Mouse (Mus musculus): ENCODE data around the gene Tbc1d14. TPM values are rescaled to one million over a fixed set of nuclear protein-coding genes. Genes with fewer than 3 reads are reported as not detected.
A peak's percentile ranks its signal among the peaks of the same experiment; 100 is the strongest.

The Tbc1d14 gene
- polyA plus RNA-seq, 1 experiment from 2014 or later: 49.9 TPM

GRCm38 (mm10) chr5:36463391-36463790 is 129.7 kb downstream of the Tbc1d14 start:
- Histone ChIP-seq H3K36me3 (ENCODE audit: control insufficient read depth, insufficient read depth, low read length) (no peaks in the 10 kb centered on the region), H3K9me3 (ENCODE audit: control insufficient read depth, low read length) (no peaks in the 10 kb centered on the region), H3K4me3 (ENCODE audit: low read length) (no peak overlapping the region), H3K27ac (ENCODE audit: low read depth, low read length) (no peak overlapping the region), H3K4me2 (replicated peaks; ENCODE audit: low read depth, low read length) (peak overlapping the region; percentile 12; the same call in 1 of the 2 replicates), H3K4me1 (ENCODE audit: control insufficient read depth, insufficient read depth, low read length) (peaks cover 21% of the 10 kb centered on the region), H3K27me3 (ENCODE audit: control insufficient read depth, insufficient read depth, low read length) (no peaks in the 10 kb centered on the region), H3K9ac (ENCODE audit: low read depth, low read length) (no peak overlapping the region)
- WGBS: 27% methylated on average over 5 of the region's 5 CpGs
- ATAC-seq (ENCODE audit: low FRiP score, low TSS enrichment): no peak

- WGBS: 14% methylated on average over 7 of the region's 7 CpGs
- ATAC-seq (ENCODE audit: low FRiP score, low TSS enrichment): no peak
- H3K9me3 ChIP-seq (ENCODE audit: control insufficient read depth, low read length): no peaks in the 10 kb centered on the region
Observed at GRCm38 (mm10) chr5:36462810-36463209, 130.3 kb downstream of the Tbc1d14 start.

GRCm38 (mm10) chr5:36461231-36461630 is 131.8 kb downstream of the Tbc1d14 start:
- ATAC-seq (ENCODE audit: low FRiP score, low TSS enrichment): no peak
- H3K9ac ChIP-seq (ENCODE audit: low read depth, low read length): no peak overlapping the region
- H3K4me1 ChIP-seq (ENCODE audit: control insufficient read depth, insufficient read depth, low read length): peaks cover 20% of the 10 kb centered on the region
- no peaks in the 10 kb centered on the region for H3K27me3 ChIP-seq (ENCODE audit: control insufficient read depth, insufficient read depth, low read length)
- H3K9me3 ChIP-seq (ENCODE audit: control insufficient read depth, low read length): no peaks in the 10 kb centered on the region
- WGBS: 27% methylated on average over 2 of the region's 2 CpGs
- H3K4me2 ChIP-seq (replicated peaks; ENCODE audit: low read depth, low read length): no peak overlapping the region
- peak overlapping the region; percentile 48; the same call in 1 of the 2 replicates for H3K27ac ChIP-seq (ENCODE audit: low read depth, low read length)
- no peaks in the 10 kb centered on the region for H3K36me3 ChIP-seq (ENCODE audit: control insufficient read depth, insufficient read depth, low read length)
- no peak overlapping the region for H3K4me3 ChIP-seq (ENCODE audit: low read length)

More at GRCm38 (mm10) chr5:36462810-36463209, 130.3 kb downstream of the Tbc1d14 start:
- no peaks in the 10 kb centered on the region for H3K27me3 ChIP-seq (ENCODE audit: control insufficient read depth, insufficient read depth, low read length)
- no peak overlapping the region for H3K4me3 ChIP-seq (ENCODE audit: low read length)
- H3K4me1 ChIP-seq (ENCODE audit: control insufficient read depth, insufficient read depth, low read length): peaks cover 21% of the 10 kb centered on the region
- H3K4me2 ChIP-seq (replicated peaks; ENCODE audit: low read depth, low read length): no peak overlapping the region
- H3K36me3 ChIP-seq (ENCODE audit: control insufficient read depth, insufficient read depth, low read length): no peaks in the 10 kb centered on the region
- H3K27ac ChIP-seq (ENCODE audit: low read depth, low read length): no peak overlapping the region
- H3K9ac ChIP-seq (ENCODE audit: low read depth, low read length): no peak overlapping the region

- Histone ChIP-seq H3K9me3 (ENCODE audit: control insufficient read depth, low read length) (no peaks in the 10 kb centered on the region), H3K27ac (ENCODE audit: low read depth, low read length) (no peak overlapping the region; the same call in 1 of the 2 replicates), H3K27me3 (ENCODE audit: control insufficient read depth, insufficient read depth, low read length) (no peaks in the 10 kb centered on the region), H3K4me2 (replicated peaks; ENCODE audit: low read depth, low read length) (no peak overlapping the region), H3K4me3 (ENCODE audit: low read length) (no peak overlapping the region), H3K4me1 (ENCODE audit: control insufficient read depth, insufficient read depth, low read length) (peaks cover 15% of the 10 kb centered on the region), H3K36me3 (ENCODE audit: control insufficient read depth, insufficient read depth, low read length) (no peaks in the 10 kb centered on the region), H3K9ac (ENCODE audit: low read depth, low read length) (no peak overlapping the region)
- 80% methylated on average over 2 of the region's 2 CpGs for WGBS
- no peak for ATAC-seq (ENCODE audit: low FRiP score, low TSS enrichment)
Observed at GRCm38 (mm10) chr5:36460712-36461111, 132.4 kb downstream of the Tbc1d14 start.

GRCm38 (mm10) chr5:36458926-36459325 is 134.2 kb downstream of the Tbc1d14 start:
- H3K27ac ChIP-seq (ENCODE audit: low read depth, low read length): no peak overlapping the region
- no peaks in the 10 kb centered on the region for H3K36me3 ChIP-seq (ENCODE audit: control insufficient read depth, insufficient read depth, low read length)
- 23% methylated on average over 4 of the region's 4 CpGs for WGBS
- no peaks in the 10 kb centered on the region for H3K9me3 ChIP-seq (ENCODE audit: control insufficient read depth, low read length)
- no peak overlapping the region for H3K4me2 ChIP-seq (replicated peaks; ENCODE audit: low read depth, low read length)
- no peak overlapping the region for H3K9ac ChIP-seq (ENCODE audit: low read depth, low read length)
- H3K4me1 ChIP-seq (ENCODE audit: control insufficient read depth, insufficient read depth, low read length): peaks cover 12% of the 10 kb centered on the region
- no peak overlapping the region for H3K4me3 ChIP-seq (ENCODE audit: low read length)
- ATAC-seq (ENCODE audit: low FRiP score, low TSS enrichment): no peak
- H3K27me3 ChIP-seq (ENCODE audit: control insufficient read depth, insufficient read depth, low read length): no peaks in the 10 kb centered on the region

GRCm38 (mm10) chr5:36457706-36458105 is 135.4 kb downstream of the Tbc1d14 start:
- no peak overlapping the region for H3K4me3 ChIP-seq (ENCODE audit: low read length)
- 0 out of 2 replicates have a peak, but pooled peaks cover 2% of the 10 kb centered on the region for H3K4me1 ChIP-seq (ENCODE audit: control insufficient read depth, insufficient read depth, low read length)
- H3K9ac ChIP-seq (ENCODE audit: low read depth, low read length): no peak overlapping the region
- H3K27me3 ChIP-seq (ENCODE audit: control insufficient read depth, insufficient read depth, low read length): no peaks in the 10 kb centered on the region
- ATAC-seq (ENCODE audit: low FRiP score, low TSS enrichment): no peak
- no peaks in the 10 kb centered on the region for H3K36me3 ChIP-seq (ENCODE audit: control insufficient read depth, insufficient read depth, low read length)
- H3K9me3 ChIP-seq (ENCODE audit: control insufficient read depth, low read length): no peaks in the 10 kb centered on the region
- H3K4me2 ChIP-seq (replicated peaks; ENCODE audit: low read depth, low read length): no peak overlapping the region
- WGBS: 65% methylated on average over 4 of the region's 4 CpGs
- no peak overlapping the region for H3K27ac ChIP-seq (ENCODE audit: low read depth, low read length)

- Histone ChIP-seq H3K4me3 (ENCODE audit: low read length) (no peak overlapping the region), H3K9ac (ENCODE audit: low read depth, low read length) (no peak overlapping the region), H3K27ac (ENCODE audit: low read depth, low read length) (no peak overlapping the region), H3K4me1 (ENCODE audit: control insufficient read depth, insufficient read depth, low read length) (no peaks in the 10 kb centered on the region), H3K27me3 (ENCODE audit: control insufficient read depth, insufficient read depth, low read length) (no peaks in the 10 kb centered on the region), H3K9me3 (ENCODE audit: control insufficient read depth, low read length) (no peaks in the 10 kb centered on the region), H3K4me2 (replicated peaks; ENCODE audit: low read depth, low read length) (no peak overlapping the region), H3K36me3 (ENCODE audit: control insufficient read depth, insufficient read depth, low read length) (no peaks in the 10 kb centered on the region)
- WGBS: 76% methylated on average over 6 of the region's 6 CpGs
- ATAC-seq (ENCODE audit: low FRiP score, low TSS enrichment): no peak
Observed at GRCm38 (mm10) chr5:36452821-36453220, 140.3 kb downstream of the Tbc1d14 start.

GRCm38 (mm10) chr5:36451872-36452389 is 141.1 kb downstream of the Tbc1d14 start:
- ATAC-seq (ENCODE audit: low FRiP score, low TSS enrichment): no peak
- Histone ChIP-seq H3K9ac (ENCODE audit: low read depth, low read length) (no peak overlapping the region), H3K4me2 (replicated peaks; ENCODE audit: low read depth, low read length) (no peak overlapping the region), H3K4me1 (ENCODE audit: control insufficient read depth, insufficient read depth, low read length) (no peaks in the 10 kb centered on the region), H3K4me3 (ENCODE audit: low read length) (no peak overlapping the region), H3K9me3 (ENCODE audit: control insufficient read depth, low read length) (no peaks in the 10 kb centered on the region), H3K27ac (ENCODE audit: low read depth, low read length) (no peak overlapping the region), H3K36me3 (ENCODE audit: control insufficient read depth, insufficient read depth, low read length) (no peaks in the 10 kb centered on the region), H3K27me3 (ENCODE audit: control insufficient read depth, insufficient read depth, low read length) (no peaks in the 10 kb centered on the region)
- 64% methylated on average over 10 of the region's 10 CpGs for WGBS

- no peak overlapping the region for H3K4me2 ChIP-seq (replicated peaks; ENCODE audit: low read depth, low read length)
- H3K4me1 ChIP-seq (ENCODE audit: control insufficient read depth, insufficient read depth, low read length): no peaks in the 10 kb centered on the region
- no peak overlapping the region for H3K9ac ChIP-seq (ENCODE audit: low read depth, low read length)
- no peaks in the 10 kb centered on the region for H3K9me3 ChIP-seq (ENCODE audit: control insufficient read depth, low read length)
- H3K27me3 ChIP-seq (ENCODE audit: control insufficient read depth, insufficient read depth, low read length): no peaks in the 10 kb centered on the region
- H3K27ac ChIP-seq (ENCODE audit: low read depth, low read length): no peak overlapping the region
- peak; percentile 36; the same call in 1 of the 2 replicates for ATAC-seq (ENCODE audit: low FRiP score, low TSS enrichment)
- 23% methylated on average over 10 of the region's 10 CpGs for WGBS
- no peak overlapping the region for H3K4me3 ChIP-seq (ENCODE audit: low read length)
- H3K36me3 ChIP-seq (ENCODE audit: control insufficient read depth, insufficient read depth, low read length): no peaks in the 10 kb centered on the region
Observed at GRCm38 (mm10) chr5:36451119-36451518, 142.0 kb downstream of the Tbc1d14 start.

All from kidney, embryonic 14.5 days (tissue).